Mouse (Mus musculus): ENCODE results near the gene Mdm2.
"Not testable (repeated sequence)": the region's sequence is repeated elsewhere in the genome, so short reads cannot be mapped to it uniquely, and the experiment has no call there.

The Mdm2 gene

GRCm38 (mm10) chr10:117710604-117711141 lies at the start of gene Mdm2:
TSS of gene Mdm2 (minus strand) at chr10:117710758.
- peak; percentile 92 for ATAC-seq (ENCODE audit: insufficient number of reproducible peaks, low FRiP score, low TSS enrichment)

GRCm38 (mm10) chr10:117759844-117760630 lies 49.5 kb upstream of the Mdm2 start:
- no peak for ATAC-seq (ENCODE audit: insufficient number of reproducible peaks, low FRiP score, low TSS enrichment)

GRCm38 (mm10) chr10:117758749-117759727 lies 48.5 kb upstream of the Mdm2 start:
- no peak for ATAC-seq (ENCODE audit: insufficient number of reproducible peaks, low FRiP score, low TSS enrichment)

- ATAC-seq (ENCODE audit: insufficient number of reproducible peaks, low FRiP score, low TSS enrichment): not testable (repeated sequence)
These were observed 47.8 kb upstream of the Mdm2 start for GRCm38 (mm10) chr10:117758344-117758743.

GRCm38 (mm10) chr10:117757796-117758342 lies 47.3 kb upstream of the Mdm2 start:
- ATAC-seq (ENCODE audit: insufficient number of reproducible peaks, low FRiP score, low TSS enrichment): no peak

- no peak for ATAC-seq (ENCODE audit: insufficient number of reproducible peaks, low FRiP score, low TSS enrichment)
These were observed 46.7 kb upstream of the Mdm2 start for GRCm38 (mm10) chr10:117757259-117757658.

- no peak for ATAC-seq (ENCODE audit: insufficient number of reproducible peaks, low FRiP score, low TSS enrichment)
These were observed 46.2 kb upstream of the Mdm2 start for GRCm38 (mm10) chr10:117756784-117757183.

- ATAC-seq (ENCODE audit: insufficient number of reproducible peaks, low FRiP score, low TSS enrichment): no peak
These were observed 45.4 kb upstream of the Mdm2 start for GRCm38 (mm10) chr10:117755799-117756467.

- ATAC-seq (ENCODE audit: insufficient number of reproducible peaks, low FRiP score, low TSS enrichment): no peak
These were observed 44.7 kb upstream of the Mdm2 start for GRCm38 (mm10) chr10:117755086-117755798.

- ATAC-seq (ENCODE audit: insufficient number of reproducible peaks, low FRiP score, low TSS enrichment): no peak
These were observed 44.0 kb upstream of the Mdm2 start for GRCm38 (mm10) chr10:117754609-117754940.

- ATAC-seq (ENCODE audit: insufficient number of reproducible peaks, low FRiP score, low TSS enrichment): no peak
These were observed 43.4 kb upstream of the Mdm2 start for GRCm38 (mm10) chr10:117753711-117754608.

GRCm38 (mm10) chr10:117752851-117753647 lies 42.5 kb upstream of the Mdm2 start:
- ATAC-seq (ENCODE audit: insufficient number of reproducible peaks, low FRiP score, low TSS enrichment): no peak

- ATAC-seq (ENCODE audit: insufficient number of reproducible peaks, low FRiP score, low TSS enrichment): no peak
These were observed 41.8 kb upstream of the Mdm2 start for GRCm38 (mm10) chr10:117752304-117752821.

GRCm38 (mm10) chr10:117751744-117752143 lies 41.2 kb upstream of the Mdm2 start:
- ATAC-seq (ENCODE audit: insufficient number of reproducible peaks, low FRiP score, low TSS enrichment): no peak

GRCm38 (mm10) chr10:117751282-117751610 lies 40.7 kb upstream of the Mdm2 start:
- ATAC-seq (ENCODE audit: insufficient number of reproducible peaks, low FRiP score, low TSS enrichment): no peak

GRCm38 (mm10) chr10:117750529-117751281 lies 40.1 kb upstream of the Mdm2 start:
- no peak for ATAC-seq (ENCODE audit: insufficient number of reproducible peaks, low FRiP score, low TSS enrichment)

GRCm38 (mm10) chr10:117749787-117750343 lies 39.3 kb upstream of the Mdm2 start:
- ATAC-seq (ENCODE audit: insufficient number of reproducible peaks, low FRiP score, low TSS enrichment): no peak

Data from cerebellum, adult (tissue).